ENCODE assay signal across 10 mouse cellular contexts in the genomic region with DNA sequence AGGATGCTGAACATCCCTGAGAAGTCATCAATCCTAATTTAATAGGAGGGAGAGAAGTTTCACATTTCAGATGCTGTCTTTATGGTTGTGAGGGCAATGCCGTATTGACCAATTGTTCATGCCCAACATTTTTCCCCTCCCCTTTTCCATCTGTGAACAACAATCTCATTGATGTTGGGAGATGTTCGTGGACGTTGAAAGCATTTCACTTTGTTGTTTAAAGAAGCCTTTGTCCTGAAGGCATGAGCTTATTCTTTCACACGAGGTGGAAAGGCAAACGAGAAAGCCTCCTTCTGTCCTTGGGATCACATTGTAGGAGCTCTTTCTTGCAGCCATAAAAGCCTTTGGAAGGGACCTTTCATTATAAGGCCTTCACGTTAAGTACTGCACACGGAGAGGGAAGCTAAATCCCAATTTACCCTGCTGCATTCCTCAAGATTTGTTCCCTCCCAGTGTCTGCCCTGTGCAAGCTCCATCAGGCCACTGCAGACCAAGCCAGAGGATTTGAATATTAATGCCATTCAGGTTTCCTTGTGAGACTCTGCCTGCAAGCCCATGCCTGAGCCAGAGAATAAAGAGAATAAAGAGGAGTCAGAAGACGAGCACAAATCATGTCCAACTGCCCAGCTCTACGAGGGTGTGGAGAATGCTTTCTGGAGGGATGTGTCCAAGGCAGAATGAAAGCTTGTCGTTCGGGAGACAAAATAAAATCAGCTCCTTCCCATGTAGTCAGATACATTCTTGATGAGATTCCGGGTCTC.
DNase-seq lines count a peak whose midpoint lies in the region; ATAC-seq and TF ChIP-seq lines count a peak whose summit lies in the region.
"Had no signal": no experiment of that assay in that cellular context is flagged by ENCODE, and none has a peak within 500 bp of the region (broad histone marks: within the 10 kb centered on the region; RNA-seq: fewer than 3 reads in every experiment).

No protein-coding gene starts in this region.

- dilution Hi-C loops in CH12.LX (cut with MboI; ENCODE audit: extremely low pct_ligation_motif_present, extremely low pct_unique_long_range_greater_than_20kb, low sequenced_read_pairs) = no loop called here

- ATAC-seq in forebrain, embryonic 14.5 days = peak; percentile 75
- peak; percentile 93 for ATAC-seq in midbrain, embryonic 11.5 days (ENCODE audit: low FRiP score)
- no peak for ATAC-seq in inflammation-experienced regulatory T-cells, adult 6 months

- no peak overlapping the region for H3K4me3 ChIP-seq in CH12.LX (replicated peaks in 1 of 3; ENCODE audit: low read depth in 2 of 3, low read length in 2 of 3, poor library complexity in 1 of 3)
- H3K4me3 ChIP-seq in forebrain, embryonic 14.5 days (ENCODE audit: low read depth, low read length) = no peak overlapping the region
- H3K4me3 ChIP-seq in midbrain, embryonic 11.5 days (ENCODE audit: low read depth, low read length) = no peak overlapping the region

- WGBS in forebrain, embryonic 14.5 days = 5% methylated on average over 12 of the region's 12 CpGs
- 10% methylated on average over 12 of the region's 12 CpGs for WGBS in midbrain, embryonic 11.5 days

- peaks cover 2 to 13% of the 10 kb centered on the region in 2 experiments; a peak in 3 of 4 replicates for H3K4me1 ChIP-seq in CH12.LX (ENCODE audit: control insufficient read depth in 1 of 2, insufficient read depth in 2 of 2)
- H3K4me1 ChIP-seq in forebrain, embryonic 14.5 days (ENCODE audit: control insufficient read depth, insufficient read depth, low read length) = peaks cover 7% of the 10 kb centered on the region
- peaks cover 25% of the 10 kb centered on the region for H3K4me1 ChIP-seq in midbrain, embryonic 11.5 days (ENCODE audit: control insufficient read depth, insufficient read depth, low read length)

- H3K4me2 ChIP-seq in CH12.LX (ENCODE audit: insufficient read depth, low read depth, poor library complexity, severe bottlenecking) = peak overlapping the region; percentile 78; the same call in 1 of the 2 replicates
- H3K4me2 ChIP-seq in forebrain, embryonic 14.5 days (ENCODE audit: low read length) = peak overlapping the region; percentile 1; the same call in 1 of the 2 replicates
- peak overlapping the region; percentile 29 for H3K4me2 ChIP-seq in midbrain, embryonic 11.5 days

- no peak for DNase-seq in CH12.LX (ENCODE audit: extremely low read depth)
- DNase-seq in brain, adult 2 months (ENCODE audit: low read depth, low spot score) = peak; percentile 31
- DNase-seq in forebrain, embryonic 14.5 days (ENCODE audit: low spot score) = peak; percentile 51
- DNase-seq in midbrain, embryonic 11.5 days (ENCODE audit: low spot score, missing footprints) = peak; percentile 95
- DNase-seq in spleen, adult 18-20 months = no peak
- no peak for DNase-seq in kidney, postnatal 36 days
- DNase-seq: adrenal gland, postnatal 25 days; lung, adult 18-20 months had no signal

- no peak for TF ChIP-seq CTCF in CH12.LX (conservative IDR thresholded peaks at IDR 0.05 in 1 of 2, IDR thresholded peaks at IDR 0.05 in 1 of 2; ENCODE audit: low read depth in 2 of 2, low read length in 2 of 2)

- no peak for TF ChIP-seq POLR2A in CH12.LX (IDR thresholded peaks at IDR 0.05; ENCODE audit: low read depth, low read length)

- H3K36me3 ChIP-seq in CH12.LX (replicated peaks in 1 of 2; ENCODE audit: control insufficient read depth in 1 of 2, insufficient read depth in 1 of 2, low read length in 1 of 2) = no peaks in the 10 kb centered on the region
- no peaks in the 10 kb centered on the region for H3K36me3 ChIP-seq in forebrain, embryonic 14.5 days (ENCODE audit: control insufficient read depth, insufficient read depth, low read length)
- H3K36me3 ChIP-seq in midbrain, embryonic 11.5 days (ENCODE audit: control insufficient read depth, insufficient read depth, low read length) = no peaks in the 10 kb centered on the region
- H3K36me3 ChIP-seq: G1E had no signal

- TF ChIP-seq EP300 in CH12.LX (IDR thresholded peaks at IDR 0.05; ENCODE audit: low read length) = 0 out of 2 replicates have a peak, but pooled peaks have one; percentile 1

- H3K79me2 ChIP-seq in CH12.LX (replicated peaks; ENCODE audit: control insufficient read depth, extremely low read depth, insufficient read depth, poor library complexity, severe bottlenecking) = no peaks in the 10 kb centered on the region

- H3K27ac ChIP-seq in CH12.LX (ENCODE audit: insufficient read depth, low read depth) = no peak overlapping the region
- H3K27ac ChIP-seq in forebrain, embryonic 14.5 days (ENCODE audit: low read depth, low read length) = peak overlapping the region; percentile 23; the same call in 1 of the 2 replicates
- peak overlapping the region; percentile 88 for H3K27ac ChIP-seq in midbrain, embryonic 11.5 days (ENCODE audit: low read depth, low read length)

- no peak overlapping the region for H3K9ac ChIP-seq in CH12.LX (ENCODE audit: insufficient read depth, low read depth)
- H3K9ac ChIP-seq in forebrain, embryonic 14.5 days (ENCODE audit: low read length) = peak overlapping the region; percentile 13; the same call in 1 of the 2 replicates
- peak overlapping the region; percentile 51 for H3K9ac ChIP-seq in midbrain, embryonic 11.5 days (ENCODE audit: low read length)

- H3K9me3 ChIP-seq in CH12.LX (replicated peaks; ENCODE audit: low read length) = no peaks in the 10 kb centered on the region
- H3K9me3 ChIP-seq in forebrain, embryonic 14.5 days (replicated peaks; ENCODE audit: control insufficient read depth, low read length) = no peaks in the 10 kb centered on the region
- H3K9me3 ChIP-seq in midbrain, embryonic 11.5 days (ENCODE audit: control insufficient read depth, low read length) = no peaks in the 10 kb centered on the region

- in situ Hi-C loops in CH12.LX (cut with MboI; ENCODE audit: low pct_ligation_motif_present, low pct_unique_long_range_greater_than_20kb, low sequenced_read_pairs) = no loop called here

- no peak for TF ChIP-seq RAD21 in CH12.LX (IDR thresholded peaks at IDR 0.05; ENCODE audit: low read depth, low read length)

- H3K27me3 ChIP-seq in CH12.LX (replicated peaks) = no peaks in the 10 kb centered on the region
- no peaks in the 10 kb centered on the region for H3K27me3 ChIP-seq in forebrain, embryonic 14.5 days (replicated peaks; ENCODE audit: control insufficient read depth, insufficient read depth, low read length)
- no peaks in the 10 kb centered on the region for H3K27me3 ChIP-seq in midbrain, embryonic 11.5 days (ENCODE audit: control insufficient read depth, insufficient read depth, low read length)

TF ChIP-seq in CH12.LX, 34 proteins besides CTCF, POLR2A, EP300 and RAD21:
- TF ChIP-seq MAX (IDR thresholded peaks at IDR 0.05; ENCODE audit: low read length) (no peak), MYC (IDR thresholded peaks at IDR 0.05; ENCODE audit: low read depth, low read length) (no peak), ZKSCAN1 (IDR thresholded peaks at IDR 0.05; ENCODE audit: borderline replicate concordance, low read depth, low read length) (no peak), IRF4 (IDR thresholded peaks at IDR 0.05; ENCODE audit: low read depth, low read length) (no peak), ETS1 (conservative IDR thresholded peaks at IDR 0.05; ENCODE audit: low read depth, low read length) (no peak), CHD1 (IDR thresholded peaks at IDR 0.05; ENCODE audit: low read depth, low read length) (no peak), JUND (conservative IDR thresholded peaks at IDR 0.05; ENCODE audit: low read depth, low read length) (no peak), ZC3H11A (IDR thresholded peaks at IDR 0.05; ENCODE audit: low read depth, low read length) (no peak), E2F4 (IDR thresholded peaks at IDR 0.05; ENCODE audit: insufficient replicate concordance, low read depth, low read length) (no peak)

Comparison
In these comparisons a context has a peak if more than half of its experiments do, and no peak if none do; other contexts are left out.
1. DNase-seq: peak in brain, adult 2 months (single experiment), forebrain, embryonic 14.5 days (single experiment) and midbrain, embryonic 11.5 days (single experiment); none in CH12.LX (single experiment), spleen, adult 18-20 months (0 of 2) and kidney, postnatal 36 days (0 of 2).
2. H3K4me2 ChIP-seq: peak in every context shown above with its lines; median percentile 78 in CH12.LX; 29 in midbrain, embryonic 11.5 days; 1 in forebrain, embryonic 14.5 days.